Mouse (Mus musculus) retina, postnatal 7 days (tissue): ENCODE results near the gene Tbxas1.

ENCODE experiments used
- DNase-seq: peaks from one replicate; pipeline ENCODE4 v3.0.0-alpha.2; 2012; ENCODE audit warnings: low read depth, low spot score

Tbxas1 gene

DNA sequence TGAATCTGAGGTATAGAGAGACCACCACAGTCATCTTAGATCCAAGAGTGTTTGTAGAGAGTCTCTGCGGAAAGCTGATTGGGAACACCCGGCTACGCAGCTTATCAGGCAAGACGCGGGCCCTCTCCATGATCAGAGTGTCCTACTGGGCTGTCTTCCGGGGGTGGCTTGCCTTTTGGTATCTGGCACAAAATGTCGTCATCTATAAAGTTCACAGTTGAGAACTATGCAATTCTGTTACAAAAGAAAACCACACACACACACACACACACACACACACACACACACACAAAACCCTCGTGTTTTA is 46.6 kb downstream of the Tbxas1 start:
- DNase-seq = no peak

DNA sequence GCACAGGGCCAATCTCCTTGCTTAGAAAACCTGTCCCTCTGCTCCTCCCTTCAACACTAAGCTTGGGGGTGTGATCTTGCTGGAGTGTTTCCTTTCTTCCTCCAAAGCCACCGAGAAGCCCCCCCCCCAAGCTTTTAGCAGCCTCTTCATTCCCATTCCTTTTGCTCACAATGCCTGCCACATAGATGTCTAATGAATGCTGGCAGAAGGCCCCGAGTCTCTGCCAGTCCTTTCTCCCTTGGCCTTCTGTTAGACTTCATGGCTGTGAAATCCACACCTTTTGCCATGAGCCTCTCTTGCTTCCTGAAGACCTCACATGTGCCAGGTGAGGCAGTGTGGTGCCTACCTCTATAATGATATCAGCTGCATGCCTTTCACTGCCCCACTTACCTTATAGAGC is 47.3 kb downstream of the Tbxas1 start:
- no peak for DNase-seq

DNA sequence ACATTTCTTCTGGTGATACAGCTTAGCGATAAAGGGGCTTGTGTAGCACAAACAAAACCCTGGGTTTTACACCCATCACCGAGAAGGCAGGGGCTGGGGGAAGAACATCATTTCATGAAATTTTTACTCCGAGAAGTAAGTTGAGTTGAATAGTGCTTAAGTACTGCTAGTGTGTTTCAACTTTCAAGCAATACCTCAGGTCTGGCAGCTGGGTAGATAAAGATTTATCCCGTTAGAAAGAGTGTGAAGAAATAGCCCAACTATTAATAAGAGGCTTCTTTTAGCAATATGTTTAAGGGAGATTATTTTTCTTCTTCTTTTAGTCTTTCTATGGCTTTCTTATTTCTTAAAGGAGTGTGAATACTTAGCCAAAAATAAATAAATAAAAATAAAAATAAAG is 48.2 kb downstream of the Tbxas1 start:
- no peak for DNase-seq

DNA sequence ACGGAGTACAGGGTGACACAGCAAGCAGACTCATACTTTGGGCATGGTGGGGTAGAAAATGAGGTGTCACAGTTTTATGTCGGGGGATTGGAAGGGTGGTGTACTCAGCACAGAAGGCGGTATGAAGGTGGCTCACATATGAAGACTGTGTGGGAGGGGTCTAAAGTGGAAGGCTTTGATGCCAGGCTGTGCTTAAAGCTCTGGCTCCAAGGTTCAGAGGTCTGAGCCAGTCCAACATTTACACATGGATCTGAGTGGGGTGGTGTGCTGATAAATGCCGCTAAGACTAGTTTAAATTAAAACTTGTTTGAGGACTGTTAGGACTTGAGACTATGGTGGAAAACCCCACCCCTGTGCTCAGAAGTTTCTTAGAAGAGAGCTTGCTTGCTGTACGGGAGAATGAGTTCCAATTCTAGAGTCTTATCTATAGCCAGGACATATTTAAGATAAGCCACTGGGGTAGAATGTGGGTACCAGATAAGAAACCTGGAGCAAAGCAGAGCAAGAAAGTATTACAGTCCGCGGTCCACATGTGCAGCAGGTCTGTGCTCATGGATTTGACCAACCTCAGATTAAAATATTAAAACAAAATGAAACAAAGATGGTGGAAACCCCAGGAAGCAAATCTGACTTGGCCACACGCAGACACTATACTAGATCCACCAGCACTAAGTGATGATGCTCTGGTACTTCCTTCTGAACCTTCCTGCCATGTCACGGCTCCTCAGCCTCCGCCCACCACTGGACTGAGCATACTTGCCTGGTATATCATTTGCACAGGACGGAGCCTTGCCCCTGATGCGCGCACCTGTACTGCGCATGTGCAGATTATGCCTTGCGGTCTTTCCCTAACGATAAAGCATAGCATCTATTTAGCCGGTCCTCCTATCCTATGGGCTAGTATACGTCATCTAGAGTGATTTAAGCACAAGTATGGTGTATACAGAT is 48.9 kb downstream of the Tbxas1 start:
- no peak for DNase-seq

DNA sequence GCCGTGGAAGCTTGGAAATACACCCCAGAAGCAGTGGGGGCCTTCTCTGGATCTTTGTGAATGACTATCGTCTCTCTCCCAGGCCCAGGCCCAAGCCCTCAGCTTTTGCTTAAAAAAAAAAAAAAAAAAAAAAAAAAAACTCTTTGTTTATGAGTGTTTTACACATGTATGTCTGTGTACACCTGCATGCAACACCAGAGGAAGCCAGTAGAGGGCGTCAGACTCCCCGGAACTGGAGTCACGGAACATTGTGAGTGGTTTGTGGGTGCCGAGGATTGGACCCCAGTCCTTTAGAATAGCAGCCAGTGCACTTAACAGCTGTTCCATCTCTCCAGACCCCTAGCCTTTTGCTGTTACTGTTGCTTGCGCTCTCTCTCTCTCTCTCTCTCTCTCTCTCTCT is 50.5 kb downstream of the Tbxas1 start:
- no peak for DNase-seq

DNA sequence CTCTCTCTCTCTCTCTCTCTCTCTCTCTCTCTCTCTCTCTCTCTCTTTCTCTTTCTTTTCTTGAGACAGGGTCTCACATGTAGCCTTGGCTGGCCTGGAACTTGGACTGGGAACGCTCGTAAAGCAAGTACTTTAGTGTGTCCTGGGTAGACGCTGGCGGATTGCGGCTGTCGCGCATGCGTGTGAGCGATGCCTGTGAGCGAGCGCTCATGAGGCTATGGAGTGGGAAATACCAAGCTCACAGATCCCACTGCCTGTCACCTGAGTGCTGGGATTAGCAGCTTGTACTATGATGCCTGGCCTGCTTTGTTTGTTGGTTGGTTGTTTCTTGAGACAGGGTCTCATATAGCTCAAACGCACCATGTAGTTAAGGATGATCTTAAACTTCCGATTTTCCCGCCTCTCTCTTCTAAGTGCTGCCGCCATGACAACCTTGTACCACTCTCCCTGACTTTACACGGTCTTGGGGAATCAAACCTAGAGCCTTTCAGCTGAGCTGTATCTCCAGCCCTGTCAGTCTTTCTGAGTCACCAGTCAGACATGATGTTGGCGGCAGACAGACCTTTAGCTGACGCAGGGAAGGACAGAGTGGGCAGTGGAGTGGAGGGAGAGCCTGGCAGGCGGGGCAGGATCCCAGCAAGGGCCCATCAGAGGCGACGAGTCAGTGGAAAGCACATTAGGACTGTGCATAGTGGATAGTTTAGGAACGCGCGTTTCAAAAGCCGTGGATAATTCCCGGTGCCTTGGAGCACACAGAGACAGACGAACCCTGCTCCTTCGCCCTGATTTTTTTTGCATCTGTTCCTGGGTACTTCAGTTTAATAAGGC is 51.1 kb downstream of the Tbxas1 start:
- no peak for DNase-seq

DNA sequence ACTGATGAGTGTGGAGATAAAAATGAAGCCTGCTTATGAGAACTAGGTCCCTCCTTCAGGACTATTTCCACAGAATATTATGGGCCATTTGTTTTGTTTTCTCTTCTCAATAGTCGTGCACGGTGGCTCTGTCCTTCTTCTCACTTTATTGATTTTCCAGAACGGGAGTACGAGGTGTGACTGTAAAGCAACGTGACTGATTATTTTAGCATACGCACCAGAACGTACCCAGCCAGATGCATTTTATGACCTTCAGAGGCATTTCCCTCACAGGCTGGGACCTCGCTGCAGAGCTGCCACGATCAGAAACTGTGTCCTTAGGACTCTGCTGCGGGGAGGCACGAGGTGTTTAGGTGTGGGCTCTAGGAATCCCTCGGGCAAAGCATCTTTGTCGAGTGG is 51.8 kb downstream of the Tbxas1 start:
- DNase-seq = no peak

DNA sequence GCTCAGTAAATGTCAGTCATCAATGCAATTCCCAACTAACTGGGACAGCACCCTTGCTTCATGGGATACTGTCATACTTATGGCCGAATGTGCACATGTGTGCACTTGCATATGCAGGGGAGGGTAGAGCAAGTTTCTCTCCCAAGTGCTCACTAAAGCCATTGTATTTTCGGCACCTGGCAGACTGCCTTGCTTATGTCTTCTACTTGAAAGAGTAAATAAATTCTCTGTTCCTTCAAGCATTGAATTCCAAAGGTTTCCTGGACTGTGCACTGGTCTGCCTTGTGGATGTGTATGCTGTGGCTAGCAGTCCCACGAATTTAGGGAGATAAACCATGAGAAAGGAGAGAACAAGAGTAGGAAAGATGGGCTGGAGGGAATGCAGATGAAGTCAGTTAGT is 53.3 kb downstream of the Tbxas1 start:
- no peak for DNase-seq

DNA sequence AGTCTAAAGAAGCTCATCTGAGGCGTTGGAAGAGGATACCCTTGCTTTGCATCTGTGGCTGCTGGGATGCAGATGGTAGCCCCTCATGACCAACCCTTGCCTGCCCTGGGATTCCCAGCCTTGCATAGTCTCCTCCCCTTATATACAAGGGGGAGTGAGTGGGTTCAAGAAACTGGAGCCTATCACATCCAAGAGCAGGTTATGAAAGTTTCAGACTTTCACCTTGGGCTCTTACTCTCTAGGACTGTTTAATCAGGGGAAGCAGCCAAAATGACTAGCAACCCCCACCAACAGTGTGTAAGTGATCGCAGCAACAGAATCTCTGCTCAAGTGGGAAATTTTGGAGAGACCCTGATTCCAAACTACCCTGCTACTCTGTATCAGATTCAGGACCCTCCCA is 60.8 kb downstream of the Tbxas1 start:
- no peak for DNase-seq

DNA sequence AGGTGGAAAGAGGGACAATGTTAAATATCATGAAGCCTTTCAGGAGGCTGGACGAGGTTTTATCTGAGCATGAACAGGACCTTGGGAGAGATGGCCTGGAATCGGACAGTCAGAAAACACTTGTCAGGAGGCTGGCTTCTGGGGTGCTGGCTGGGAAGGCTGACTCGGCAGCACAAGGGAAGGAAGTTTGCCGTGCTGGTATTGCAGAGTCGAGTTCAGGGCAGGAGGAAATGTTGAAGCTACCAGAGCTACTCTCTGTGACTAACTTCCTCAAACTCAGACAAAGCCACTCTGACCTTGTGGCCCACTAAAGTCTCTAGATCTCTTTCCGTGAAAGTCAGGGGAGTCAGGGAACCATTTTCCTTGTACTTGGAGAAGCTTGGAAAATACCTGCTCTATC is 63.2 kb downstream of the Tbxas1 start:
- no peak for DNase-seq

DNA sequence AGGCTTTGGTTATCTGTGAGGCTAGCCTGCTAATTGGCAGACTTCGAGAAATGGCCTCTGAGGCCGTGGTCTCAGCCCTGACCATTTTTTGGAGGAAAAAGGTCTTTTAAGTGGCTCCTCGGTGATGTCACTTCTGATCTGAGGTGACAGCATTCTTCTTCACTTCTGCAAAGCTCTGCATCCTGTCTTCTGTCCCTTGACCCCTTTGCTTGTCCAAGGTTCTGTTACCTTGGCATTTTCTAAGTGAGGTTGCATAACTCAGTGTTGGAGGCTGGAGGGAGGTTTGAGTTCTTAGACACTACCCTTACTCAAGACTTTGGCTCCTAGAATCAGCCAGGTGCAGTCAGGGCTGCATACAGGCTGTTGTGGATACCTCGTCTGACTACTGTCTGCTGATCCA is 63.9 kb downstream of the Tbxas1 start:
- DNase-seq = no peak

DNA sequence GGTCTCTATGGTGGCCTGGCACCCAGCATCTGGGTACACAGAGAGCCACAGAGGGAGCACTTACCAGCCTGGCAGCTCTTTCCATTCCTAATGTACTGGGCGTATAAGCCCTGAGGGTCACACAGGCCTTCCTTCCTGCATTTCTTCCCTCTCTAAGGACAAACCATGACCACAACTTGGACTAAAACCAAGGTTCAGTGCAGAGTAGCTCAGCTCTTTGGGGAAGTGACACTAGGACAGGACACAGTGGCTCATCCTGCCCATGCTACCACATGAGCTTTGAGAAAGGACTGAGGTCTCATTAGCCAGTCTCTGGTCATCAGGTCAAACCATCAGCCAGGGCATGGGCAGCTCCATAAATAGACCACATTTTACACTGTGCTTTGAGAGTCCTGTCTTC is 65.8 kb downstream of the Tbxas1 start:
- DNase-seq = no peak

DNA sequence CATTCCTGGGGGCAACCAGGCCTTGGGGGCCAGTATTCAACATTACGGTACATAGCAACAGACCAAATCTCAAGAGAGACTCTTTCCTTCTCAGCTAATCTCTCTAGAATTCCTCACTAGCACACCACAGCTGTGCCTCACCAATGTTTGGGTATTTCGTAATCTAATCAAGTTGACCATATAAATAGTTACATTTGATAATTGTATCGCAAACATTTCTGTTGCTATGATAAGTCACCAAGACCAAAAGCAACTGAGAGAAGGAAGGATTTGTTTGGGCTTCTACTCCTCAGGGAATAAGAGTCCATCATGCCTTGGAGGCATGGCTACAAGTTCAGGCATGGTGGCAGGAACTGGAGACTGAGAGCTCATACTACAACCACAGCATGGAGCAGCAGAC is 67.6 kb downstream of the Tbxas1 start:
- no peak for DNase-seq

DNA sequence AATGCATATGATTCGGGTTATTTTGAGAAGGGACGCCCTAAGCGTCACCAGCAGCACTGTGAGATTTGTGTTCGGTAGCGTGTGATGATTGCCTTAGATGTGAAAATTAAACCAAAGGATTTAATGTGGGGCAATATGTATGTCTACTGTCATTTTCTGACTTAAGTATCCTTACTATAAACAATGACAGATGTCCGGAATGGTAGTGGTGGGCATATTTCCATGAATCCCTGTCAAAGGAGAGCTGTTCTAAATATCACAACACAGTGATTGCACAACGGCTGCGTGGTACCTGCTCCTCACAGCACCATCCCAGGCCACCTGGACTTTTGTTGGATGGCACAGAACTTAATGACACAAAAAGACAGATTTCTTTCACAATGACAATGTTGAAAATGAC is 69.2 kb downstream of the Tbxas1 start:
- DNase-seq = no peak

DNA sequence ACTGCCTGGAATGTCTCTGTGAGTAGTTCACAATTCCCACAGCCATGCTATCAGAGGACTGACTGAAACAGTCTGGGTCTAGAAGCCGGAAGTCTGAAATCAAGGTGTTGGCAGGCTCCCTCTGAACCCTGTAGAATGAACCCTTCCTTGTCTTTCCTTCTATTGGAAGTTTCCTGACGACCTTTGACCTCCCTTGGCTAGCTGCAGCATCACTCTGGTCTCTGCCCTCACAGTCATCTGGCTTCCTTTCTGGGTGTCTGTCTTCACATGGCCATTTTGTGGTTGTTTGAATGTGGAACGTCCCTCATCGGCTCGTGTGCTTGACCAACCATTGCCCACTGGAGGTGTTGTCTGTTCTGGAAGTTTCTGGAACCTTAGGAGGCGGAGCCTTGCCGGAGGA is 69.6 kb downstream of the Tbxas1 start:
- DNase-seq = no peak

DNA sequence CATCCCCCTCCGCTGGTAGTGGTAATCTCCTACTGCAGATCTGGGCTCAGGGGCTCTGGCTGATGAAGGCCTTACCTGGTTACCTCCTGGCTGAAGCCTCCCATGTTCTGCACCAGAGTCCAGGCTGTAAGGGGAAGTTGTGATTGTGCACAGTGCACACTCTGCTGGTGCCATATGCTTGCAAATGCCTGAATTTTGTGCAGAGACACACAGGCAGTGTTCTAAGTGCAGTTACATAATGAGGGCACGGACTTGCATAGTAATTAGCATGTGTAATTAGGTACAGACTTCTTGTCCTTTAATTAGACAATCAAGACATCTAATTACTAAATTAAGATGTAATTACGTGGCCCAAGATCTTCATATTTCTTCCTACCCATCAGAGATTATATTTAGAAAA is 70.5 kb downstream of the Tbxas1 start:
- DNase-seq = no peak

DNA sequence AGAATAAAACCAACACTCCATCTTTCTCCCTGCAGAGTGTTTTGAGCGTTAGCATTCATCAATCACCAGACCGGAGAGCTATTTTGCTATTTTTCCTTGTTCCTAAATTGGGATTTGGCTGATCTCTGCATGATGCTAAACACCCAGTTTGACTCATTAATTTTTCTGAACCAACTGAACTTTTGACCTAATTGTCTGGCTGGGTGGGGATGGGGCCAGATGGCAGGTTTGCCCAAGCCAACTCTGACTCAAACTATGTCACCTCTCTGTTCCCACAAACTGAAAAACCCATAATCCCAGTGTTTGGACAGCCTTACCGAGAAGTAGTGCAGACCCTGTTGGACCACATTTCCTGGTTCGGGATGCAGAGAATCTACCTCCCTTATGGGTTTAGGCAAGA is 72.1 kb downstream of the Tbxas1 start:
- DNase-seq = no peak

DNA sequence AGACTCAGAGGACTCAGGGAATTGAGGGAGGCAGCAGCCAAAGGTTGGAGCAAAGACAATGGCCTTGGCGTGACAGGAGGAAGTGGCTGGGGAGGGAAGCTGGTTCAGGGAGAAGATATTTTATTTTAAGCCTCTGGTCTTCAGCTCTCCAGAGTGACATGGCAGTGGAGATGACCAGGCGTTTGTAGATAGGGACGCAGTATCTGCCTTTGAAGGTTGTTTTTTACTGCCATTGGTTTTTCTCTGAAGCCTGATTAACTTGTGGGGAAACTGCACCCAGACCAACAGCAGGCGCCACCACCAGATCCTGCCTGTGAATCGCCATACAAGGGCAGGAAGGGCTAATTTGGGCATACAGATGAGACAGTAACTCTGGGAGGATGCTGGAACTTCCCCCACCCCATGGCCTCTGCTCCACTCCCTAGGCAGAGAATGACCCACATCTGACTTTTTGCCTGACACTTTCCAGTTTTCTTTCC is 74.5 kb downstream of the Tbxas1 start:
- no peak for DNase-seq

DNA sequence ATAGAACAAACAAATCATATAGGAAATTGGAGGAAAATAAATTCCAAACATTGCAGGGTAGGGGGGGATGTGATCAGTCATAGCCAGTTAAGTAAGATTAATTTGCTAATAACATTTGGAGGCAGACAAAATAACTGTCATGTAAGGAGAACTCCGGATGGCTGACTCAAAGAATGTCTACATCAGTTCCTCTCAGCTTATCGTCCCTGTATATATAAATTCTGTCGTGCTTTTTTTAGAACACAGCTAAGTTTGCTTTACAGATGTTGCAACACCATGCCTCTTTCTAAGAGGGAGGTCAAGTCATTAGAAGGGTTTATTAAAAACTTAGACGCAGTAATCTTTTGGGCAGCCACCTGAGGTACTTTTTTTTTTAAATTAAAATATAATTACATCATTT is 75.1 kb downstream of the Tbxas1 start:
- no peak for DNase-seq

DNA sequence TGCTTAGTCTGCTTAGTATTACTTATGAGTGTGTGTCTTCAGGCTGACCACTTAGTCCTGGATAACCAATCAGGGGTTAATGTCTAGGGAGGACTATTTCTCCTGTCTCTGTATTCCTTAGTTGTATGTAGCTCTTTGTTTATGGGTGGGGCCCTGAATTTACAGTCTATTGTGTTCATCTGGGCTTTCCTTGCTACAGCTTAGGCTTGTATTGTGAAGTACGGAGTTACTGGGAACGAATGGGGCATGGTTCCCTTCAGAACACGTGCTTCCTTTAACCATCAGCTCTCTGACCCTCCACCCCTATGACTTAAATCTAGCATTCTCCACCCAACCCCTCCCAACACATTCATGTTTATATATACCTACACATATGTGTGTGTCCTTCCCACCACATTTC is 75.6 kb downstream of the Tbxas1 start:
- no peak for DNase-seq

DNA sequence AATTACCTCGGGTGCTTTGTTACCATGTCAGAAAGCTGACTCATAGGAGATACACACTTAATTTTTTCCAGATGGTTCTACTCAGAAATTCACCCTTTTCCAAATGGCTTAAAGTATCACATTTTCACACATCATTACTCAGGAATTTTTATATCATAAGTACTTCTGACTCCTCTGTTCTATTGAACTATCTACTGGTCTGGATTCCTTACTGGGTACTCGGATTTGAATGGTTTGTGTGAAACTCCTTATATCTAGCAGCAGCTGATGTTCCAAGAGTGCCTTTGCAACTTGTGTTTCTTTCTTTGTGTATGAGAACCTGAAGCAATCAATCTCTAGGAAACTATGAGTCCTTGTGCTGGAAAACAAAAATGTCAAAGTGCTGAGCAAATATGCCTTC is 81.4 kb downstream of the Tbxas1 start:
- no peak for DNase-seq

DNA sequence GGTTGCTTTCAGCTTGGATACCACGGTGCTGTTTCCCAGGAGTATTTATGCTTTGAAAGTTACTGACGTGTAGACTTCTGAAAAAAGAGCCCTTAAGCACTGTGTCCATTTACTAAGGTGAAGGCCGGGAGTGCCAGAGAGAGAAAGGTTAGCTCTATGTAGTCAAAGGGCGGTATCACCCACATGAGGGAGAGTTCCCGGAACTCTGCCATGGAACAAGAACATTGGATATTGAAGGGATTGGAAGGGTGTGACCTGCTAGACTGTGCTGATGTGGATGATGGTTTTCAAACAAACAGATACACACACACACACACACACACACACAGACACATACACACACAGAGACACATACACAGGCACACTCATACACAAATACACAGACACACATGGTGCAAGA is 82.0 kb downstream of the Tbxas1 start:
- DNase-seq = no peak

DNA sequence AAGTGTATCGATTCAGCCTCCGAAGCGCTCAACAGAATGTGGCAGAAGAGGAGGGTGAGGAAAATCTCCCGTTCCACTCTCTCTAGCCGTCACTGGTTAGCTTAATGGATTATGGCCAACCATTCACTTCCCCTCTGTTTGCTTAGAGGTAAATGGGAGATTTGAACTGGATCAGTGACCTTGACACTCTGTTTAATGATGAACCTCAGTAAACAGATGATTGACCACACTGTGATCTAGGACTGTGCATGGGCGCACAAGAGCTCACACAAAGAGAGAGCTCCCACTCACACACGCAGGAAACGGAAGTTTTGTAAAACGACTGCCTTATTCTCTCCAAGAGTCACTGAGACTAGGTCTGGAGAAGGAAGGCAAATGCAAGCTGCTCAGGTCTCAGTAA is 84.3 kb downstream of the Tbxas1 start:
- DNase-seq = no peak
